Mouse (Mus musculus) hindbrain, embryonic 11.5 days (tissue): ENCODE measurements at regions not wholly inside any gene's neighbourhood (a gene's known extent, or its start where the extent isn't known, plus 50 kb on each side); places are given as distances from the start of the nearest gene placed in this dataset.
A peak's percentile ranks its signal among the peaks of the same experiment; 100 is the strongest.

ENCODE experiments used
- ATAC-seq: fragments of 200-750 bp; cut with Nextera tagmentation; 2 replicates; pipeline ENCODE4 v1.8.0; 2017; ENCODE audit warnings: mild to moderate bottlenecking, moderate TSS enrichment, moderate library complexity; ENCODE audit not compliant: low FRiP score
- DNase-seq: peaks from one replicate; pipeline ENCODE4 v3.0.0-alpha.2; 2015; ENCODE audit warnings: low spot score
- H3K27ac ChIP-seq: fragments of 300-500 bp; sonication (generic); 2 replicates; pipeline ENCODE4 v1.5.1; 2014; ENCODE audit warnings: mild to moderate bottlenecking, low read depth, low read length
- H3K27me3 ChIP-seq: fragments of 300-500 bp; sonication (generic); 2 replicates; pipeline ENCODE4 v1.6.1; 2014; ENCODE audit warnings: mild to moderate bottlenecking, low read length, moderate library complexity, mixed read lengths; ENCODE audit not compliant: control insufficient read depth, insufficient read depth
- H3K36me3 ChIP-seq: fragments of 300-500 bp; sonication (generic); 2 replicates; pipeline ENCODE4 v1.6.1; 2014; ENCODE audit warnings: mild to moderate bottlenecking, low read length, moderate library complexity, mixed read lengths; ENCODE audit not compliant: control insufficient read depth, insufficient read depth
- H3K4me1 ChIP-seq: fragments of 300-500 bp; sonication (generic); replicated peaks from 2 replicates; pipeline ENCODE4 v1.6.1; 2014; ENCODE audit warnings: low read length, mixed read lengths; ENCODE audit not compliant: control insufficient read depth, insufficient read depth
- H3K4me2 ChIP-seq: fragments of 300-500 bp; sonication (generic); replicated peaks from 2 replicates; pipeline ENCODE4 v1.6.1; 2014; ENCODE audit warnings: mild to moderate bottlenecking, low read depth, low read length
- H3K4me3 ChIP-seq: fragments of 300-500 bp; sonication (generic); 2 replicates; pipeline ENCODE4 v1.5.1; 2014; ENCODE audit warnings: low read depth, low read length
- H3K9ac ChIP-seq: fragments of 300-500 bp; sonication (generic); 2 replicates; pipeline ENCODE4 v1.6.1; 2014; ENCODE audit warnings: low read depth, low read length
- H3K9me3 ChIP-seq: fragments of 300-500 bp; sonication (generic); 2 replicates; pipeline ENCODE4 v1.6.1; 2016; ENCODE audit warnings: low read length; ENCODE audit not compliant: control insufficient read depth
- WGBS: fragments of 180-500 bp; shearing (Covaris S2); extraction: QIAGEN DNeasy Blood & Tissue Kit; methylation state at CpG from one replicate; pipeline ENCODE4 v1.1.7; 2014; 5-methylcytosine and 5-hydroxymethylcytosine counted together

DNA sequence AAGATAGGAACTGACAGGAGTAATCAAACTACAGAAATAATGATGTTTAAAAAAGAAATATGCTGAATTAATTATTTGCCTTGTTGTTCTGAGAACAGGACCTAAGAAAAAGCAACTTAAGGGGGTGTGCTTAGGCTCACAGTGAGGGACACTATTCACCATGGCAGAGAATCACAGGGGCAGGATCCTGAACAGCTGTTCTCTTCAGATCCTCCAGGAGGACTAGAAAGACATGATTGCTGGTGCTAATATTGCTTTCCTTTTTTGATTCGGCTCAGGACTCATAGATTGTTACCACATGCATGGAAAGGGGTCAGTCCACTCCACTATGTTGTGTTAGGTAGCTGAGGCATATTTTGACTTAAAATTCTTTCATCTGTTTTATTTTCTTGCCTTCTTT, 425.4 kb upstream of the Tecrl start:
- no peak for DNase-seq
- H3K27ac ChIP-seq, result no peak overlapping the region
- H3K36me3 ChIP-seq, result no peaks in the 10 kb centered on the region
- ATAC-seq, result peak; percentile 48; the same call in 1 of the 2 replicates
- H3K9ac ChIP-seq, result no peak overlapping the region
- H3K9me3 ChIP-seq, result no peaks in the 10 kb centered on the region
- WGBS, result 50% methylated on average over 1 of the region's 1 CpGs
- no peak overlapping the region for H3K4me2 ChIP-seq
- no peaks in the 10 kb centered on the region for H3K4me1 ChIP-seq
- no peak overlapping the region for H3K4me3 ChIP-seq
- no peaks in the 10 kb centered on the region for H3K27me3 ChIP-seq

DNA sequence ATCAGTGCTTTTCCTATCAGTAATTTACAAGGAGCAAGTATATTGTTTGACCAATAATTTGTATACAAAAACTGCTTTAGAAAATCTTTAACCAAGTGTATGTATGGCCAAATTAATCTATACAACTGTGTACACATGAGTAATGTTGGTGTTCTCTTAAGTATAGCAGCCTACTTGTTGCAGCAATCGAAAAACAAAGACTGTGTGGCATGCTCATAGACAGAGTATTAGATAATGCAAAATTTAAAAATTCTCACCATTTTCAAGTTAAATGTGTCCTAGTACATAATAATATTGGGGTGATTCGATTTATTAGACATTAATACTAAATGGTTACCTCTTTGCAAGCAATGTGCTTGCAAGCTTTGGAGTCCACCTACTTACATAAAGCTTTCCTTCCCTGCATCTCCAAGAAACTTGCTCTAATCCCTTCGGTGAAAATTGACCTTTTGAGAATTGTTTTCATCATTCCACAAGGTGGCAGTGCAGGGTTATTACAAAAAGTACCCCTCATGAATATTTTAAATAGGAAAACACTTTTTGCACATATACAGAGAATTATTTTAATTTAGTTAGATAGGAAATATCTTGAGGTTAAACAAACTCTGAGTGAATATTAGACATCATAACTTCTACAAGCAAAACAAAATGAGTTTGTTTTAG, 423.4 kb upstream of the Tecrl start:
- H3K4me1 ChIP-seq, result no peaks in the 10 kb centered on the region
- ATAC-seq, result 0 out of 2 replicates have a peak, but pooled peaks have one; percentile 44
- no peaks in the 10 kb centered on the region for H3K9me3 ChIP-seq
- no peak overlapping the region for H3K4me3 ChIP-seq
- WGBS, result 32% methylated on average over 3 of the region's 3 CpGs
- peak; percentile 67 for DNase-seq
- no peak overlapping the region for H3K27ac ChIP-seq
- H3K4me2 ChIP-seq, result no peak overlapping the region
- no peak overlapping the region for H3K9ac ChIP-seq
- no peaks in the 10 kb centered on the region for H3K27me3 ChIP-seq
- no peaks in the 10 kb centered on the region for H3K36me3 ChIP-seq

DNA sequence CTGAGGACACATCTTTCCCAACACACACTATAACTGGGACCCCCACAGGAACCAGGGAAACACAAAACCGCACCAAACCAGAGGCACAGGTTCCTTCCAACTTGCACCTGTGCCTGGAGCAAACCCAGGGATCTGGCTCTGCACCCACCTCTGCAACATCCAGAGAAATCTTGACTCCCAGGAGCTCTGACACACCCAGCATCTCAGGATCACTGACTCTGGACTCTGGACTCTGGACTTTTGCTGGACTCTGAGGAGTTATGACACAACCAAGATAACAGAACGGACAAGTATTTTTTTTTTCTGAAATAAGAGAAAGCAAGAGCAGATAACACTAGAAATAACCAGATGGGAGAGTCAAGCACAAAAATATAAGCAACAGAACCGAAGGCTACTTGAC, 386.9 kb upstream of the Tecrl start:
- Histone ChIP-seq H3K4me3 (no peak overlapping the region), H3K4me2 (no peak overlapping the region), H3K27ac (no peak overlapping the region), H3K27me3 (no peaks in the 10 kb centered on the region), H3K36me3 (no peaks in the 10 kb centered on the region), H3K9me3 (no peaks in the 10 kb centered on the region), H3K9ac (no peak overlapping the region), H3K4me1 (no peaks in the 10 kb centered on the region)
- ATAC-seq, result no peak; the same call in 1 of the 2 replicates
- DNase-seq, result no peak
- 82% methylated on average over 3 of the region's 3 CpGs for WGBS

DNA sequence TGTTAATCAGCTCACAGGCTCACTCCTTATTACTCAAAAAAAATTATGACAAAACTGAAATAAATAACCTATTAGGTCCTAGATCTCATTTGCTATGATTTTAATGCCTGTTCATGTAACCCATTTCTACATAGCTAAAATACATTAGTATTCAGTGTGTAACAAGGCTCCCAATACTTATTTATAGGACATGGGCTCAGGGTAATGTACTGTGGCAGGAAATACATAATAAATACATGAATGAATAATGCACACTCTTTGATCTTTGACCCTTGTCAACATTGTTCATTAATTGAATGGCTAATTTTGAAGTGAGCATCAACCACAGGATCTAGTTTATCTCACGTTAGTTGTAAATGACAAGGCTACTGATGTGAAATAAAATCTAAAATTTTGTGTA, 340.4 kb upstream of the Tecrl start:
- Histone ChIP-seq H3K9ac (no peak overlapping the region), H3K27me3 (no peaks in the 10 kb centered on the region), H3K4me2 (no peak overlapping the region), H3K4me3 (no peak overlapping the region), H3K27ac (no peak overlapping the region), H3K4me1 (no peaks in the 10 kb centered on the region), H3K9me3 (no peaks in the 10 kb centered on the region), H3K36me3 (no peaks in the 10 kb centered on the region)
- WGBS, result 59% methylated on average over 1 of the region's 1 CpGs
- DNase-seq (no peak), ATAC-seq (peak; percentile 60; the same call in 1 of the 2 replicates)

DNA sequence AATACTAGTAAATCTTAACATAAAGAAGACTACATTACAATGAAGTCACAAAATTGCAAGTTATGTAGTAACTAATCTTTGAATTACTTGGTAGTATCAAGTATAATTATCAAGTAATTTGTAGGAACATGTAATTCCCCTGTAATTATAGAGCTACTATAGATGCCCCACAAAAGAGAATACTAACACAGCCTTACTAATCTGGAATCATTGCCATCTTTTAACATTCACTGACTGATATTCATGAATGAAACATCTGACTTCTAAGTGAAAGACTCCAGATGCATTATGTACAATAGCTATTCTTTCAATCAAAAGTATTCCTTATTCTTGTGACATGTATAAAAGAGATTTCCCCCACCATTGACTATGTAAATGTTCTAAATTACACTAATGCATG, 337.3 kb upstream of the Tecrl start:
- no peak overlapping the region for H3K4me3 ChIP-seq
- no peaks in the 10 kb centered on the region for H3K36me3 ChIP-seq
- H3K27me3 ChIP-seq, result no peaks in the 10 kb centered on the region
- no peak overlapping the region for H3K4me2 ChIP-seq
- DNase-seq (no peak), ATAC-seq (no peak)
- no peak overlapping the region for H3K27ac ChIP-seq
- no peaks in the 10 kb centered on the region for H3K9me3 ChIP-seq
- H3K9ac ChIP-seq, result no peak overlapping the region
- no peaks in the 10 kb centered on the region for H3K4me1 ChIP-seq

DNA sequence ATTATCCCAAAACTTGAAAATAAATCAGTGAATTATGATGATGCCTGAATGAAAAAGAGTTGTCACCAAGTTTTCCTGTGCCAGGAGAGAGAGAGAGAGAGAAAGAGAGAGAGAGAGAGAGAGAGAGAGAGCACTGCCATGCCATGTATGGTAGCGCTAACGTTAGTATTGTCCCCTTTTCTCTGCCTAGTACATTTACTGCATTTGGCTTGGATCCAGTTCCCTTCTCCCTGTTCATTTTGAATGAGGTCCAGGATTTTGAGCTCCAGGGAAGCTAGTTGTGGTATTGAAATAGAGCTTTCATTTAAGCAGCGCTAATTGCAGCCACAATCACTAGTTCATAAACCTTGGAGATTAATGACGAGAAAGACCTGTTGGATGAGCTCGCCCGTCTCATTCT, 323.4 kb upstream of the Tecrl start:
- Histone ChIP-seq H3K4me2 (no peak overlapping the region), H3K27me3 (no peaks in the 10 kb centered on the region), H3K27ac (no peak overlapping the region), H3K36me3 (no peaks in the 10 kb centered on the region), H3K9ac (no peak overlapping the region), H3K4me1 (no peaks in the 10 kb centered on the region), H3K4me3 (no peak overlapping the region), H3K9me3 (no peaks in the 10 kb centered on the region)
- 90% methylated on average over 6 of the region's 6 CpGs for WGBS
- no peak for DNase-seq
- no peak for ATAC-seq

DNA sequence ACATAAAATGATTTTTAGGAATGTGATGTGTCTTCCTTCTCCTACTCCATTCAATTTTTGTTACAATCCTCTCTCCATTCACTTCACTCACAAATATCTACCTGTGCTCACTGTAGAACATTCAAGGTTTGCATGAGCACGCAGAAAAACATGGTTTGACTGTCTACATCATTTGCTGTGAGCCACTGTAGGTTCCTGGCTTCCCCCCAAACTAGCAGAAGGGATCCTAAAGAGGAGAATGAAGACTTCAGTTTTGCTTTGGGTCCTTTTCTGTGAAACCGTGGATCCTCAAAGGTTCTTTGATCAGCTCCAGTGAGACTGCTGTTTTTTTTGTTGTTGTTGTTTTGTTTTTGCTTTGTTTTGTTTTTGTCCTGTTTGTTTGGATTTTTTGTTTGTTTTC, 304.1 kb upstream of the Tecrl start:
- Histone ChIP-seq H3K9me3 (no peaks in the 10 kb centered on the region), H3K4me2 (no peak overlapping the region), H3K4me3 (no peak overlapping the region), H3K36me3 (no peaks in the 10 kb centered on the region), H3K9ac (no peak overlapping the region), H3K27me3 (no peaks in the 10 kb centered on the region), H3K27ac (no peak overlapping the region), H3K4me1 (no peaks in the 10 kb centered on the region)
- ATAC-seq, result no peak
- WGBS, result 72% methylated on average over 2 of the region's 2 CpGs
- no peak for DNase-seq

DNA sequence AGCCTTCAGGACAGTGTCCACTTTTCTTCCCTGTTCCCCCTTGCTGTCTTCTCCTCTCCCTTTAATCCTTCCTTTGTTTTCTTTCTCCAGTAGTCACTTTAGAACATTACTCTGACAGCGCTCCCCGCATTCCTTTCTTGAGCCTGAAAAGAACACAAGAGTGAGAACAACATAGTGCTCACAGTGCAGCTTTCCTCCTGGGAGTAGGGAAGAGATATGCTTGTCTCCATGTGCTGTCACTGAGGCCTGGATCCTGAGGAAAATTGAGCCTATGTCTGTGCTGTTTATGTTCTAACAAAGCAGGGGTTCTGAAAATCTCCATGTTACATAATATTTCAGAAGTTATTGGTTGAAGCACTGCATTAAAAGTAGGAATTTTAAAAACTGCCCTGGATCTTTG, 296.3 kb upstream of the Tecrl start:
- H3K9me3 ChIP-seq, result no peaks in the 10 kb centered on the region
- no peak overlapping the region for H3K9ac ChIP-seq
- no peaks in the 10 kb centered on the region for H3K4me1 ChIP-seq
- H3K36me3 ChIP-seq, result no peaks in the 10 kb centered on the region
- ATAC-seq (no peak), DNase-seq (no peak)
- no peak overlapping the region for H3K4me3 ChIP-seq
- 11% methylated on average over 2 of the region's 2 CpGs for WGBS
- H3K27me3 ChIP-seq, result no peaks in the 10 kb centered on the region
- no peak overlapping the region for H3K4me2 ChIP-seq
- no peak overlapping the region for H3K27ac ChIP-seq

DNA sequence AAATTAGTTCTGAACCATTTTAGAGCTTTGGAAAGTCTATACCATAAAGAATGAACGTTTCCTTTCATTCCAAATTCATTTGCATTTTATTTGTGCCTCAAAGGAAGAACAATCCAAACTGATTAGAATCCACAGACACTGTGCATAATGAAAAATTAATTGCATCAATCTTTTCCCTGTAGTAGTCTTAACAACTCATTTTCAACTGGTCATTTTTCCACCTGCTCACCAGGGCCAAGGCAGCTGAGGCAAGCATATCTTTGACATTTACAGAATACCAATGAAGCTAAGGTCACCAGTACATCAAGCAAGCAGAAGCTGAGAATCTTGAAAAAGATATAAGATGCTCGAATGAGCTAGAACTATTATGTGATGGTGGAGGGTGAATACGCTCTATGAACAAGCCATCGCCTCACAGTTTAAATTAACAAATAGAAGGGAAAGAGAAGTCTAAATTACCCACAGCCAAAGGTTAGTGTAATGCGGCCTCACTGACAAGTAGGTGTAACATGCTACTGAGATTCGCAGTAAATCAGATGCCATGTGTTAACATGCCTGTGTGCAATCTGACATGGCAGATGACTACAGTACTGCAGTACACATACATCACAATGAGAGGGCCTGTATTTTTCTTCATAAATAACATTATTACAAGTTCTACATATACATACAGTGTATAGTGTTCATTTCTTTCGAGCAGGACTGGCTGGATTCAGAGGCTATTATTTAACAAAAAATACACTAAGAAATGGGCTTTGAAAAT, 267.8 kb upstream of the Tecrl start:
- no peak overlapping the region for H3K4me3 ChIP-seq
- DNase-seq, result peak; percentile 1
- ATAC-seq, result peak; percentile 77

More for the DNA sequence above, 267.8 kb upstream of the Tecrl start:
- Histone ChIP-seq H3K9me3 (no peaks in the 10 kb centered on the region), H3K4me1 (no peaks in the 10 kb centered on the region), H3K27me3 (no peaks in the 10 kb centered on the region), H3K9ac (no peak overlapping the region), H3K27ac (no peak overlapping the region), H3K4me2 (no peak overlapping the region), H3K36me3 (no peaks in the 10 kb centered on the region)
- 80% methylated on average over 7 of the region's 7 CpGs for WGBS
